Mouse (Mus musculus) regulatory T cell (primary cell): ENCODE measurements around the gene Rasgrp3.
"Not testable (repeated sequence)": the region's sequence is repeated elsewhere in the genome, so short reads cannot be mapped to it uniquely, and the experiment has no call there.

Experiments
- in situ Hi-C: fragments of 300-600 bp; cut with MboI, MseI; formaldehyde crosslinking; loops from one replicate; pipeline ENCODE4 v1.15.1; 2025; ENCODE audit warnings: high pct_unique_total_duplicates

The Rasgrp3 gene

GRCm38 (mm10) chr17:75461771-75462170 is 26.1 kb downstream of the Rasgrp3 start:
- in situ Hi-C loops: no loop called here

GRCm38 (mm10) chr17:75463223-75463622 is 27.5 kb downstream of the Rasgrp3 start:
- in situ Hi-C loops: not testable (repeated sequence)

- in situ Hi-C loops: no loop called here
These were observed 27.9 kb downstream of the Rasgrp3 start for GRCm38 (mm10) chr17:75463645-75464044.

GRCm38 (mm10) chr17:75464331-75464982 is 28.8 kb downstream of the Rasgrp3 start:
- in situ Hi-C loops: no loop called here

GRCm38 (mm10) chr17:75464983-75465634 is 29.4 kb downstream of the Rasgrp3 start:
- in situ Hi-C loops: no loop called here

GRCm38 (mm10) chr17:75465635-75465997 is 29.9 kb downstream of the Rasgrp3 start:
- in situ Hi-C loops: no loop called here

GRCm38 (mm10) chr17:75466948-75467347 is 31.3 kb downstream of the Rasgrp3 start:
- in situ Hi-C loops: no loop called here

- in situ Hi-C loops: no loop called here
These were observed 31.8 kb downstream of the Rasgrp3 start for GRCm38 (mm10) chr17:75467526-75467925.

GRCm38 (mm10) chr17:75468479-75469114 is 32.9 kb downstream of the Rasgrp3 start:
- in situ Hi-C loops: no loop called here

- in situ Hi-C loops: no loop called here
These were observed 34.6 kb downstream of the Rasgrp3 start for GRCm38 (mm10) chr17:75470325-75470724.

- in situ Hi-C loops: no loop called here
These were observed 35.4 kb downstream of the Rasgrp3 start for GRCm38 (mm10) chr17:75470885-75471610.

- in situ Hi-C loops: no loop called here
These were observed 36.1 kb downstream of the Rasgrp3 start for GRCm38 (mm10) chr17:75471644-75472253.

- in situ Hi-C loops: no loop called here
These were observed 36.7 kb downstream of the Rasgrp3 start for GRCm38 (mm10) chr17:75472379-75472778.

- in situ Hi-C loops: no loop called here
These were observed 40.3 kb downstream of the Rasgrp3 start for GRCm38 (mm10) chr17:75475985-75476384.

GRCm38 (mm10) chr17:75476736-75477416 is 41.2 kb downstream of the Rasgrp3 start:
- in situ Hi-C loops: no loop called here

- in situ Hi-C loops: no loop called here
These were observed 42.0 kb downstream of the Rasgrp3 start for GRCm38 (mm10) chr17:75477655-75478054.

GRCm38 (mm10) chr17:75478836-75479235 is 43.1 kb downstream of the Rasgrp3 start:
- in situ Hi-C loops: no loop called here

GRCm38 (mm10) chr17:75479663-75480062 is 44.0 kb downstream of the Rasgrp3 start:
- in situ Hi-C loops: loop anchor here (10.0 kb wide), 1 partner anchor 1155 kb away; the partner anchor contains the start of gene Dpy30

GRCm38 (mm10) chr17:75480379-75480778 is 44.7 kb downstream of the Rasgrp3 start:
- in situ Hi-C loops: loop anchor here (10.0 kb wide), 1 partner anchor 1156 kb away; the partner anchor contains the start of gene Dpy30

GRCm38 (mm10) chr17:75486205-75486604 is 50.5 kb downstream of the Rasgrp3 start:
- in situ Hi-C loops: loop anchor here (10.0 kb wide), 1 partner anchor 1161 kb away; the partner anchor contains the start of gene Dpy30

- in situ Hi-C loops: no loop called here
These were observed 59.5 kb downstream of the Rasgrp3 start for GRCm38 (mm10) chr17:75495213-75495612.
